Mouse (Mus musculus) adrenal gland, postnatal 4 days (tissue): ENCODE data around the gene Vcl. TPM values are rescaled to one million over a fixed set of nuclear protein-coding genes. Genes with fewer than 3 reads are reported as not detected.

Experiments
- DNase-seq, 2 experiments: peaks; one replicate each; pipeline ENCODE4 v3.0.0; 2021 to 2022; ENCODE audit warnings: low spot score in 2 of 2, mixed read lengths in 2 of 2
- total RNA-seq, 2 experiments: library from RNA; stranded (reverse); gene quantifications; 2 replicates each; pipeline ENCODE4 v1.2.3; 2021

Gene Vcl
- total RNA-seq, 2 experiments from 2014 or later = 86.9 to 90.2 TPM

- DNase-seq = no peak
These were observed 129.8 kb downstream of the Vcl start for GRCm38 (mm10) chr14:21058972-21059371.

GRCm38 (mm10) chr14:21062766-21063513, 133.7 kb downstream of the Vcl start:
- no peak for DNase-seq

- no peak for DNase-seq
These were observed 135.1 kb downstream of the Vcl start for GRCm38 (mm10) chr14:21064321-21064720.

- DNase-seq = no peak
These were observed 136.4 kb downstream of the Vcl start for GRCm38 (mm10) chr14:21065490-21066162.

- DNase-seq = no peak
These were observed 140.4 kb downstream of the Vcl start for GRCm38 (mm10) chr14:21069594-21069993.

- no peak for DNase-seq
These were observed 144.8 kb downstream of the Vcl start for GRCm38 (mm10) chr14:21073981-21074380.

- no peak for DNase-seq
These were observed 145.5 kb downstream of the Vcl start for GRCm38 (mm10) chr14:21074398-21075320.

GRCm38 (mm10) chr14:21075751-21076500, 146.7 kb downstream of the Vcl start:
- peak; percentile 81 to 84 for DNase-seq

GRCm38 (mm10) chr14:21076501-21077194, 147.4 kb downstream of the Vcl start:
- DNase-seq = no peak

- no peak for DNase-seq
These were observed 148.7 kb downstream of the Vcl start for GRCm38 (mm10) chr14:21077939-21078338.

- no peak for DNase-seq
These were observed 149.3 kb downstream of the Vcl start for GRCm38 (mm10) chr14:21078511-21078910.

GRCm38 (mm10) chr14:21082823-21083222, 153.6 kb downstream of the Vcl start:
- no peak for DNase-seq

Other genes starting within 250 kb of the Vcl start
- gene Fut11, start 234.4 kb upstream of the Vcl start, total RNA-seq = 10 to 100 TPM; 25.9 to 26.1 TPM
- 10 to 100 TPM; 76.1 to 88.5 TPM for gene Chchd1, start 226.4 kb upstream of the Vcl start, total RNA-seq
- gene Zswim8, start 221.8 kb upstream of the Vcl start, total RNA-seq = 100 to 1,000 TPM; 136 to 151 TPM
- 10 to 100 TPM; 46.4 to 49.0 TPM for gene Ndst2, start 194.8 kb upstream of the Vcl start, total RNA-seq
- gene Camk2g, start 135.3 kb upstream of the Vcl start, total RNA-seq = 10 to 100 TPM; 77.3 to 87.2 TPM
- 10 to 100 TPM; 19.8 to 36.6 TPM for gene Plau, start 92.7 kb upstream of the Vcl start, total RNA-seq
- 10 to 100 TPM; 72.4 to 81.7 TPM for gene Ap3m1, start 123.1 kb downstream of the Vcl start, total RNA-seq
- 100 to 1,000 TPM; 123 to 142 TPM for gene Adk, start 123.2 kb downstream of the Vcl start, total RNA-seq